Mouse (Mus musculus) layer of hippocampus, adult 8-10 months (tissue): Measurements from ENCODE around the gene Tmem132c. TPM values are rescaled to one million over a fixed set of nuclear protein-coding genes. Genes with fewer than 3 reads are reported as not detected.
"Not testable (repeated sequence)": the region's sequence is repeated elsewhere in the genome, so short reads cannot be mapped to it uniquely, and the experiment has no call there.

Source experiments
- DNase-seq, 2 experiments: peaks; one replicate each; pipeline ENCODE4 v3.0.0; 2022; ENCODE audit warnings: low spot score in 2 of 2
- total RNA-seq, 4 experiments: library from RNA; stranded (reverse); gene quantifications; 2 replicates each; pipeline ENCODE4 v1.2.4; 2022

Gene Tmem132c
- total RNA-seq, 4 experiments from 2014 or later, result 3.9 to 4.1 (median 4.0) TPM

GRCm38 (mm10) chr5:127339016-127339435, 97.4 kb downstream of the Tmem132c start:
- no peak for DNase-seq

GRCm38 (mm10) chr5:127341158-127341557, 99.5 kb downstream of the Tmem132c start:
- DNase-seq, result no peak

GRCm38 (mm10) chr5:127344721-127345120, 103.1 kb downstream of the Tmem132c start:
- no peak for DNase-seq

- no peak for DNase-seq
Observed at GRCm38 (mm10) chr5:127346364-127346763, 104.8 kb downstream of the Tmem132c start.

- DNase-seq, result no peak
Observed at GRCm38 (mm10) chr5:127347053-127347748, 105.6 kb downstream of the Tmem132c start.

GRCm38 (mm10) chr5:127349221-127350065, 107.8 kb downstream of the Tmem132c start:
- DNase-seq, result no peak

GRCm38 (mm10) chr5:127353002-127353401, 111.4 kb downstream of the Tmem132c start:
- DNase-seq, result no peak

- DNase-seq, result no peak
Observed at GRCm38 (mm10) chr5:127355836-127356235, 114.2 kb downstream of the Tmem132c start.

- not testable (repeated sequence) for DNase-seq
Observed at GRCm38 (mm10) chr5:127357878-127358277, 116.3 kb downstream of the Tmem132c start.

GRCm38 (mm10) chr5:127361145-127361544, 119.5 kb downstream of the Tmem132c start:
- DNase-seq, result no peak

- no peak for DNase-seq
Observed at GRCm38 (mm10) chr5:127365061-127365460, 123.5 kb downstream of the Tmem132c start.

GRCm38 (mm10) chr5:127368191-127368590, 126.6 kb downstream of the Tmem132c start:
- no peak for DNase-seq

- no peak for DNase-seq
Observed at GRCm38 (mm10) chr5:127369812-127370211, 128.2 kb downstream of the Tmem132c start.

- DNase-seq, result no peak
Observed at GRCm38 (mm10) chr5:127370503-127370902, 128.9 kb downstream of the Tmem132c start.

- no peak for DNase-seq
Observed at GRCm38 (mm10) chr5:127374251-127374650, 132.6 kb downstream of the Tmem132c start.

GRCm38 (mm10) chr5:127375654-127376053, 134.0 kb downstream of the Tmem132c start:
- DNase-seq, result no peak

- no peak for DNase-seq
Observed at GRCm38 (mm10) chr5:127378521-127378920, 136.9 kb downstream of the Tmem132c start.

- DNase-seq, result no peak
Observed at GRCm38 (mm10) chr5:127379351-127379750, 137.7 kb downstream of the Tmem132c start.

GRCm38 (mm10) chr5:127381216-127381615, 139.6 kb downstream of the Tmem132c start:
- DNase-seq, result peak in 1 of 2 experiments; percentile 16

- DNase-seq, result no peak
Observed at GRCm38 (mm10) chr5:127382571-127382970, 141.0 kb downstream of the Tmem132c start.

- DNase-seq, result no peak
Observed at GRCm38 (mm10) chr5:127391187-127391586, 149.6 kb downstream of the Tmem132c start.

GRCm38 (mm10) chr5:127396889-127397288, 155.3 kb downstream of the Tmem132c start:
- no peak for DNase-seq
